12 mouse cellular contexts compared by ENCODE assay signal in genomic region chr5:90731480-90731879, GRCm38 (mm10). TPM values are rescaled to one million over a fixed set of nuclear protein-coding genes. Genes with fewer than 3 reads are reported as not detected.
DNase-seq lines count a peak whose midpoint lies in the region; ATAC-seq and TF ChIP-seq lines count a peak whose summit lies in the region.
"Had no signal": no experiment of that assay in that cellular context is flagged by ENCODE, and none has a peak within 500 bp of the region (broad histone marks: within the 10 kb centered on the region; RNA-seq: fewer than 3 reads in every experiment).

No protein-coding gene starts in this region.

- DNase-seq in embryonic facial prominence, embryonic 14.5 days (ENCODE audit: low spot score): peak; percentile 85
- DNase-seq in embryonic facial prominence, embryonic 10.5 days (ENCODE audit: low spot score): no peak
- DNase-seq in liver, adult 2 months (ENCODE audit: extremely low read depth, low read depth, low spot score): peak; percentile 20
- DNase-seq in liver: no peak
- DNase-seq in cerebellum, postnatal 36 days: peak; percentile 67 to 68
- peak; percentile 9 for DNase-seq in skeletal muscle tissue, adult 2 months (ENCODE audit: low read depth, low spot score)
- no peak for DNase-seq in layer of hippocampus, adult 9-10 months (ENCODE audit: low spot score)
- no peak for DNase-seq in liver, embryonic 11.5 days (ENCODE audit: low spot score)

- H3K27ac ChIP-seq in embryonic facial prominence, embryonic 14.5 days (replicated peaks; ENCODE audit: low read depth, low read length): 0 out of 2 replicates have a peak overlapping the region, but pooled peaks have one; percentile 33
- no peak overlapping the region for H3K27ac ChIP-seq in embryonic facial prominence, embryonic 10.5 days (replicated peaks)
- no peak overlapping the region for H3K27ac ChIP-seq in liver, adult 2 months (replicated peaks; ENCODE audit: insufficient read depth, low read depth, low read length)
- H3K27ac ChIP-seq in liver, embryonic 11.5 days (ENCODE audit: low read depth, low read length): no peak overlapping the region
- H3K27ac ChIP-seq: forebrain, embryonic 12.5 days had no signal

- H3K9ac ChIP-seq in embryonic facial prominence, embryonic 14.5 days (ENCODE audit: low read depth, low read length): no peak overlapping the region
- H3K9ac ChIP-seq in liver, adult 2 months (ENCODE audit: low read depth, low read length): no peak overlapping the region
- H3K9ac ChIP-seq in liver, embryonic 11.5 days (ENCODE audit: low read depth, low read length): no peak overlapping the region
- H3K9ac ChIP-seq: forebrain, embryonic 12.5 days had no signal

- ATAC-seq in embryonic facial prominence, embryonic 14.5 days (ENCODE audit: low read depth): peak; percentile 30; the same call in 1 of the 2 replicates
- ATAC-seq in liver, embryonic 11.5 days (replicated peaks; ENCODE audit: low FRiP score): no peak

- no peak overlapping the region for H3K4me3 ChIP-seq in embryonic facial prominence, embryonic 14.5 days (ENCODE audit: low read depth, low read length)
- no peak overlapping the region for H3K4me3 ChIP-seq in embryonic facial prominence, embryonic 10.5 days
- no peak overlapping the region for H3K4me3 ChIP-seq in liver, adult 2 months (ENCODE audit: insufficient read depth, low read depth, low read length)
- no peak overlapping the region for H3K4me3 ChIP-seq in liver, embryonic 11.5 days (ENCODE audit: low read depth, low read length)
- H3K4me3 ChIP-seq: forebrain, embryonic 12.5 days had no signal

- no peaks in the 10 kb centered on the region for H3K79me2 ChIP-seq in liver, adult 2 months (ENCODE audit: control insufficient read depth, insufficient read depth, low read length)

- WGBS in embryonic facial prominence, embryonic 14.5 days: 47% methylated on average over 4 of the region's 4 CpGs
- 82% methylated on average over 4 of the region's 4 CpGs for WGBS in embryonic facial prominence, embryonic 10.5 days
- WGBS in liver, adult 2 months: 53% methylated on average over 4 of the region's 4 CpGs
- WGBS in liver, embryonic 11.5 days: 71% methylated on average over 4 of the region's 4 CpGs

- no peak for TF ChIP-seq CTCF in liver, adult 2 months (IDR thresholded peaks at IDR 0.05; ENCODE audit: low read depth, low read length)

- no peaks in the 10 kb centered on the region for H3K4me1 ChIP-seq in embryonic facial prominence, embryonic 14.5 days (ENCODE audit: control insufficient read depth, insufficient read depth, low read length)
- H3K4me1 ChIP-seq in embryonic facial prominence, embryonic 10.5 days: peaks cover 8% of the 10 kb centered on the region; the same call in 1 of the 2 replicates
- H3K4me1 ChIP-seq in liver, adult 2 months (ENCODE audit: control insufficient read depth, insufficient read depth, low read length): no peaks in the 10 kb centered on the region
- H3K4me1 ChIP-seq in liver, embryonic 11.5 days (replicated peaks; ENCODE audit: control insufficient read depth, insufficient read depth, low read length): no peaks in the 10 kb centered on the region
- H3K4me1 ChIP-seq: forebrain, embryonic 12.5 days had no signal

- no peaks in the 10 kb centered on the region for H3K36me3 ChIP-seq in embryonic facial prominence, embryonic 14.5 days (ENCODE audit: control insufficient read depth, insufficient read depth, low read length)
- H3K36me3 ChIP-seq in embryonic facial prominence, embryonic 10.5 days (replicated peaks): no peaks in the 10 kb centered on the region
- H3K36me3 ChIP-seq in liver, adult 2 months (ENCODE audit: control insufficient read depth, insufficient read depth, low read length): no peaks in the 10 kb centered on the region
- no peaks in the 10 kb centered on the region for H3K36me3 ChIP-seq in liver, embryonic 11.5 days (ENCODE audit: control insufficient read depth, insufficient read depth, low read length)
- H3K36me3 ChIP-seq: forebrain, embryonic 12.5 days had no signal

- H3K4me2 ChIP-seq in embryonic facial prominence, embryonic 14.5 days (ENCODE audit: low read depth, low read length): no peak overlapping the region
- H3K4me2 ChIP-seq in liver, embryonic 11.5 days: no peak overlapping the region
- H3K4me2 ChIP-seq: forebrain, embryonic 12.5 days had no signal

- 0 out of 2 replicates have a peak, but pooled peaks cover 5% of the 10 kb centered on the region for H3K9me3 ChIP-seq in embryonic facial prominence, embryonic 14.5 days (ENCODE audit: control insufficient read depth, low read length)
- H3K9me3 ChIP-seq in embryonic facial prominence, embryonic 10.5 days: no peaks in the 10 kb centered on the region
- no peaks in the 10 kb centered on the region for H3K9me3 ChIP-seq in liver, embryonic 11.5 days (ENCODE audit: control insufficient read depth, low read length)
- H3K9me3 ChIP-seq: forebrain, embryonic 12.5 days had no signal

- no peak for TF ChIP-seq POLR2A in liver, adult 2 months (IDR thresholded peaks at IDR 0.05; ENCODE audit: extremely low read depth, insufficient read depth, low read length)

- H3K27me3 ChIP-seq in embryonic facial prominence, embryonic 14.5 days (replicated peaks; ENCODE audit: control insufficient read depth, insufficient read depth, low read length): no peaks in the 10 kb centered on the region
- no peaks in the 10 kb centered on the region for H3K27me3 ChIP-seq in embryonic facial prominence, embryonic 10.5 days (replicated peaks; ENCODE audit: low read depth, poor library complexity, severe bottlenecking)
- H3K27me3 ChIP-seq in liver, adult 2 months (ENCODE audit: control insufficient read depth, insufficient read depth, low read length): no peaks in the 10 kb centered on the region
- H3K27me3 ChIP-seq in liver, embryonic 11.5 days (replicated peaks; ENCODE audit: control insufficient read depth, insufficient read depth, low read length): no peaks in the 10 kb centered on the region
- H3K27me3 ChIP-seq: forebrain, embryonic 12.5 days had no signal

RNA-seq across cellular contexts. Expression of gene Cxcl5, which starts 27.7 kb away (rescaled TPM):
- 2.0 and 2.6 TPM in 2 replicates for polyA plus RNA-seq in embryonic facial prominence, embryonic 14.5 days (2014; fragmentation: Nextera tagmentation; extraction: Ambion mirVana)
- 0.30 and 0.37 TPM in 2 replicates for polyA plus RNA-seq in embryonic facial prominence, embryonic 10.5 days (2016; fragmentation: Nextera tagmentation; extraction: Ambion mirVana)
- total RNA-seq in liver, adult 2 months (2014; rRNA removed): 0.09 TPM in 1 of 2 replicates, not detected in the other
- polyA plus RNA-seq in liver, adult 2 months (2012; rRNA removed): 0.05 and 0.06 TPM in 2 replicates
- polyA plus RNA-seq in liver, embryonic 11.5 days (2014; fragmentation: Nextera tagmentation; extraction: Ambion mirVana): 1.7 and 3.1 TPM in 2 replicates
- polyA plus RNA-seq: forebrain, embryonic 12.5 days; heart, embryonic 14.5 days had no signal

RNA-seq across cellular contexts. Expression of gene Ppbp, which starts 36.8 kb away (rescaled TPM):
- polyA plus RNA-seq in embryonic facial prominence, embryonic 14.5 days (2014; fragmentation: Nextera tagmentation; extraction: Ambion mirVana): 1.8 and 3.6 TPM in 2 replicates
- 4.7 and 9.6 TPM in 2 replicates for polyA plus RNA-seq in embryonic facial prominence, embryonic 10.5 days (2016; fragmentation: Nextera tagmentation; extraction: Ambion mirVana)
- total RNA-seq in liver, adult 2 months (2014; rRNA removed): 0.65 and 1.1 TPM in 2 replicates
- polyA plus RNA-seq in liver, adult 2 months (2012; rRNA removed): 1.5 TPM in 1 of 2 replicates, not detected in the other
- polyA plus RNA-seq in liver, embryonic 11.5 days (2014; fragmentation: Nextera tagmentation; extraction: Ambion mirVana): 153 and 155 TPM in 2 replicates

RNA-seq across cellular contexts. Expression of gene Pf4, which starts 40.8 kb away (rescaled TPM):
- 94.9 and 125 TPM in 2 replicates for polyA plus RNA-seq in embryonic facial prominence, embryonic 14.5 days (2014; fragmentation: Nextera tagmentation; extraction: Ambion mirVana)
- 34.2 and 55.7 TPM in 2 replicates for polyA plus RNA-seq in embryonic facial prominence, embryonic 10.5 days (2016; fragmentation: Nextera tagmentation; extraction: Ambion mirVana)
- 1.4 and 2.2 TPM in 2 replicates for total RNA-seq in liver, adult 2 months (2014; rRNA removed)
- polyA plus RNA-seq in liver, adult 2 months (2012; rRNA removed): 1.1 and 3.0 TPM in 2 replicates
- 911 and 984 TPM in 2 replicates for polyA plus RNA-seq in liver, embryonic 11.5 days (2014; fragmentation: Nextera tagmentation; extraction: Ambion mirVana)

RNA-seq across cellular contexts. Expression of gene Cxcl3, which starts 54.4 kb away (rescaled TPM):
- polyA plus RNA-seq in embryonic facial prominence, embryonic 14.5 days (2014; fragmentation: Nextera tagmentation; extraction: Ambion mirVana): 0.17 TPM in 1 of 2 replicates, not detected in the other
- 0.15 TPM in 1 of 2 replicates, not detected in the other for polyA plus RNA-seq in embryonic facial prominence, embryonic 10.5 days (2016; fragmentation: Nextera tagmentation; extraction: Ambion mirVana)
- not detected in 2 replicates for total RNA-seq in liver, adult 2 months (2014; rRNA removed)
- not detected in 2 replicates for polyA plus RNA-seq in liver, adult 2 months (2012; rRNA removed)
- polyA plus RNA-seq in liver, embryonic 11.5 days (2014; fragmentation: Nextera tagmentation; extraction: Ambion mirVana): 0.25 TPM in 1 of 2 replicates, not detected in the other
- total RNA-seq: left cerebral cortex, adult 18-20 months had no signal
- polyA plus RNA-seq: forebrain, embryonic 12.5 days; heart, embryonic 14.5 days; liver, embryonic 16.5 days had no signal

Comparison
In these comparisons a context has a peak if more than half of its experiments do, and no peak if none do; other contexts are left out.
1. DNase-seq: peak in embryonic facial prominence, embryonic 14.5 days (single experiment), liver, adult 2 months (single experiment), cerebellum, postnatal 36 days (2 of 2) and skeletal muscle tissue, adult 2 months (single experiment); none in embryonic facial prominence, embryonic 10.5 days (single experiment), liver (single experiment), layer of hippocampus, adult 9-10 months (single experiment) and liver, embryonic 11.5 days (single experiment).
2. RNA of gene Ppbp, which starts 36.8 kb away (polyA plus RNA-seq): 153 to 155 TPM in liver, embryonic 11.5 days; 4.7 to 9.6 TPM in embryonic facial prominence, embryonic 10.5 days, 1.8 to 3.6 TPM in embryonic facial prominence, embryonic 14.5 days and 1.5 TPM in liver, adult 2 months; every median in the first group is over 10 times any median in the second.